Mouse (Mus musculus) c-Kit-positive CD71-positive TER-119-negative erythroid progenitor cells, embryonic 14.5 days (primary cell): Measurements from ENCODE around the gene Loxl3.

Experiments
- DNase-seq: peaks from one replicate; pipeline ENCODE4 v3.0.0-alpha.2; 2013; ENCODE audit warnings: low read depth

Gene Loxl3

DNA sequence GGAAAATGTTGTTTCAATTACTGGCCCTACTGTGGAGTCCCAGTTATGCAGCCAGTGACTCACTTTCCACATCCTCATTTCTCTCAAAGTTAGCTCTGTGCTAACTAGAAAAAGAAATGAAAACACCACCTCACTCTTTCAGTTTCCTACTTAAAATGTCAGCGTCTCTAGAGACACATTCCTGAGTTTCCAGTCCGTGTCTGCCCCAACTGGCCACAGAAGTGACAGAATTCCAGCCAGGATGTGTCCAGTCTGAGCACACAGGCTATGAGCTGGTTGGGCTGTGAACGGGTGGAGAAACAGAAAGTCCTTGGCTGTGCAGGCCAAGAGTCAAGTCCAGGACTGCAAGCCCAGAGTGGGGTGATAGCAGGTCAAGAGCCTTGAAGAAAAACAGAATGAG lies 16.8 kb upstream of the Loxl3 start:
- no peak for DNase-seq

DNA sequence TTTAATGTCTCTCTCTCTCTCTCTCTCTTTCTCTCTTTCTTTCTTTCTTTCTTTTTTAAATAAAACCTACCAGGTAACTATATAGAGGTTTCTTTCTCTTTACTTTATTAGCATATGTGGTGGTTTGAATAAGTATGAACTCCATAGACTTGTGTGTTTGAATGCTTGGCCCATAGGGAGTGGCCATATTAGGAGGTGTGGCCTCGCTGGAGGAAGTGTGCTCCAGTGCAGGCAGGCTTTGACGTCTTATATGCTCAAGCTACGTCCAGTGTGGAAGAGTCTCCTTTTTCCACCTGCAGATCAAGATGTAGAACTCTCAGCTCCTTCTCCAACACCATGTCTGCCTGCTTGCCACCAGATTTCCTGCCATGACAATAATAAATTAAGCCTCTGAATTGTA lies 14.9 kb upstream of the Loxl3 start:
- no peak for DNase-seq

DNA sequence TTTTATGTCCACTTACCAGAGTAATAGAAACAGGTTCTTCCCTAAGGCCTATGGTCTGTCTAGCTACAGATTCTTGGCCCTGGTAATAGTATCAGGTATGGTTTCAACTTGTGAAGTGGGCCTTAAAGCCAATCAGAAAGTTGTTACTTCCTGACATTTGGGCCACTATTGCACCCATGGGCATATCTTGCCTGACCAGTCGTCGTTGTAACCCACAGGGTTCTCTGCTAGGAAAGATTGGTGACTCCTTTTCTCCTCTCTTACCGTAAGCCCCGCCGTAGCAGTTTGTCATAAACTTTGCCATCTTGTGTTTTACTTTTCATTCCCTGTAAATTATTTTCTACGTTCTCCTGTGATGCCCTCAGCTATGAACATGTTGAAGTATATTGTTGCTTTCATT lies 13.9 kb upstream of the Loxl3 start:
- no peak for DNase-seq

DNA sequence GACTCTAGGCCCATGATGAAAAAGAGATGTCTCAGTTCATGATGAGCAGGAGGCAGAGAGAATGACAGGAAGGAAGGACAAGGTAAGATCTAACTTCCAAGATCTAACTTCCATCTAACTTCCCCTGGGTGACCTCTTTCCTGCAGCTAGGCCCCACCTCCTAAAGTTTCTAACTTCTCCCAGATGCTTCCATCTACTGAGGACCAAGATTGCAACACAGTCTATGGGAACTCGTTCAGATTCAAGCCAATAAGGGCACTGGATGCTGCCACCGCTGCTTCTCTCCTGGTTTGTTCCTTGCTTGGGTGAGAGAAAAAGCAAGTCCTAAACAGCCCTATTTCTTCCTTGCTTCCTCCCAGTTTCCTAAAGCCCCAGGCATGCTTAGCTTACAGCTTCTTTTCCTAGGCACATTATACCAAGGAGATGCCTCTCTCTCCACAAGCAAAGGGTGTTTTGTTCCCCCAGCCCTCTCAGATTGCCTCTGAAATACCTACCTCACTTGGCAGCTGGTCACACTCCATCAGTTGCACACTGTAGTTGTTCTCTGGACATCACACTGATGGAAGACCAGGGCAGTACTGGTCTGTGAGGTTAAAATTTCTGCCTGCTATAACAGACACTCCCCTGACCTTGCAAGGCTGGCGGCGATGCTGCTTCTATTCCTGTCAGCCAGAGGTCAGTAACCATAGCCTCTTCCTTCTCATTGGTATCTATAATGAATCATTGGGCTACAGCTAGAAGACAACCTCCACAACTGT lies 13.0 kb upstream of the Loxl3 start:
- DNase-seq: no peak

DNA sequence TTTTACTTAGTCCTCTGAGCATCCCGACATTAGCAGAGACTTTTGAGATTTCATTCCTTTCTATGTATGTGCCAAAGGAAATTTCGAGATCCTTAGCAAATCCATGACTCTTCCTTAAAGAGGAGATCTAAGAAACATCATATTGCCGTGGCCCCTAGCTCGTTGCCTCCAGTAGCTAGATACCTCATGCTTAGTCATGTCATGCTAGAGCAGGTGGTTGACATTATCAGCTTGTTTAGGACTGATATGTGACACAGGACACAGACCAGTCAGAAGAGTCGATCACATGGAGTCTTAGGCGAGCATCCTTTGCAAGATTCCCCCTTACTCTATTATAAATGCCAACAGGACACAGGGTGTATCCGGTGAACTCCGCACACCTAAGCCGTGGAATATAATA lies 11.0 kb upstream of the Loxl3 start:
- DNase-seq: no peak

DNA sequence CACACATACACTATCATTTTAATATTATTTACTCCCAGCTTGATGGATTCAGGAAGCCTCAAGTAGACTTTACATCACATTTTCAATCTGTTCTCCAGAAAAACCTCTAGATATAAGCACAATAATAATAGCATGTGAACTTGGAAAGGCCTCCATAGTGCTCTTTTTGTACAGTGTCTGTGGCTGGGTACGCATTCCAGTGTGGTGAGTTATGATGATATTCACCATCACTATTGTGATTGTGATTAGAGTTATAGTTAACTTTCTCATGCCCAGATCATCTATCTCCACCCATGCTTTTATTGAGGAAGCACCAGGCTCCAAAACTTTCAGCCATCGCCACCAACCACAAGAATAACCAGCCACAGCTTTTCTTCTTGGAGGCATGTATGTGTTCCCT lies 10.2 kb upstream of the Loxl3 start:
- no peak for DNase-seq

DNA sequence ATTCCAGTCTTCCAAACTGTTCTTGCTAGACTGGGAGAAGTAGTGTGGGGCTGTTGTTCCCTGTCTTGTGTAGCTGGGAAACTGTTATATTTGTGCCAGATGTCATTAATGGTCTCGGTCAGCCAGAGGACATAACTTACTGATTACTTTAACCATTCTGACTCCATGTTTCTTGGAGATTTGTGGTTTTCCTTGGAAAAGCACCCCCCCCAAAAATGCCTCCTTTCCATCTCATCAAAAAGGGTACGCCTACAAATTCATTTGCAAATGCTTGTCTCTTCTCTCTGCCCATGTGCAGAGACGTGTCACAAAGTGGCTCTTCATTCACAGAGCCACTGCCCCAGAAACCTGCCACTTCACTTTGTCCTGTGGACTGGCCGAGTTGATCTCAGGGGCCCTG lies 9.6 kb upstream of the Loxl3 start:
- DNase-seq: no peak

DNA sequence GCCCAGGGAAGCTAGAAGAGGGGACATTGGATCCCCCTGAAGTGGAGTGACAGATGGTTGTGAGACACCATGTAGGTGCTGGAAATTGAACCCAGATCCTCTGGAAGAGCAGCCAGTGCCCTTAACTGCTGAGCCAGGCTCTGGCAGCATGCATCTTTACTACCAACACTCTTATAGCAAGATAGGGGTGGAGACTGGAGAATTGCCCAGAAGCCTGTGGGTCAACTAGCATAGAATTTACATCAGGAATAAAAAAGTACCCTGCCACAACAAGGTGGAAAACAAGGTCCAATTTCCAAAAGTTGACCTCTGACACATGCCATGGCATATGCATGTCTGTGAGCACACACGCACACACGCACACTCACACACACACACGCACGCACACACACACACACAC lies 8.8 kb upstream of the Loxl3 start:
- DNase-seq: no peak

DNA sequence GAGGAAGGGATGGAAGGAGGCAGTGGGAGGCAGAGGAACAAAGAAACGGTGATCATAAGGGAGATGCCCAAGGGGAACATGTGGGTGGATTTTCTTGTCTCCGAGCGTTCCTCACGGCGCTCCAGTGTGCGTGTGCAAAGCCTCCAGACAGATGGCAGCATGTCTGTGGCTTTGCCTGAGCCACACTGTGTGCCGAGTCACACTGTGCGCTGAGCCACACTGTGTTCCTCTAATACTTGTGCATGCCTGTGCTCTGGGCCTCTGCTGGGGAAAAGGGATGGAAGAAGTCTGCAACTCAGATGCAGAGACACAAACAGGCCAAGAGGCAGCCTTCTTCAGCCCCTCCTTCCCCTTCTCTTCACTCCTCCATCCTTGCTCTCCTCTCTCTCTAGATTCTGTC lies 6.7 kb upstream of the Loxl3 start:
- DNase-seq: no peak

DNA sequence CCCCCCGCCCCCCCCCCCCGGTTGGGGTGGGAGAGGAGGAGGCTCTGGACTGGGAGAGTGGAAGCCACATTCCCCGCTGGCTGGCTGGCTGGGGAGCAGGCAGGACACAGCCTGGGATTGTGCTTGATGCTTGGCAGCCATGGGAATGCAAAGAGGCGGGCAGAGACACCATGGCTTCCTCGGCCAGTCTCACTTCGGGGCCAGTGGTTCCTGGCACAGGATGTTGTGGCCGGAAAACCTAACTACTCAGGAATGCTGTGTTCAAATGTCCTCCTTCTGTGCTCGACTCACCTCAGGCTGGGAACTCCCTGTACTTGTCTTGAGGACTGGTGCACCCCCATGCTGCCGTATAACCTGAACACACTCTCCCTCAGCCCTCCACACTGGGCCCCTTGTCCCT lies 6.3 kb upstream of the Loxl3 start:
- no peak for DNase-seq

DNA sequence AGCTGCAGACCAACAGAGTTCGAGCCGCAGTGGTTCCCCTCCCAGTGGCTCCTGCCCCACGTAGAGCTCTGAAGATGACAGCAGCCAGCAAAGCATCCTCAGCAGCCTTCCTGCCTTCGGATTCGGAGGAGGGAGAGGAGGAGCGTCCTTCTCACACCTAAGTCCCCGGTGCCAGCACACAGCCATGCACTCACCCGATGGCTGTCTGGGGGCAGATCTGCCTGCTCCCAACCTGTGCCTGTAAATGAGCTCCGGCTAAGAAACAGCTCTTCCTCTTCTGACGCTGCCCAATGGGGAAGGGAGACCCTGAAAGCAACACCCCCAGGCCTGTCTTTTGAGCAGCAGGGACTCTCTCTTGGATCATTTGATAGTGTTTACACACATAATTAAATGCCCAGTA lies 4.2 kb upstream of the Loxl3 start:
- no peak for DNase-seq

DNA sequence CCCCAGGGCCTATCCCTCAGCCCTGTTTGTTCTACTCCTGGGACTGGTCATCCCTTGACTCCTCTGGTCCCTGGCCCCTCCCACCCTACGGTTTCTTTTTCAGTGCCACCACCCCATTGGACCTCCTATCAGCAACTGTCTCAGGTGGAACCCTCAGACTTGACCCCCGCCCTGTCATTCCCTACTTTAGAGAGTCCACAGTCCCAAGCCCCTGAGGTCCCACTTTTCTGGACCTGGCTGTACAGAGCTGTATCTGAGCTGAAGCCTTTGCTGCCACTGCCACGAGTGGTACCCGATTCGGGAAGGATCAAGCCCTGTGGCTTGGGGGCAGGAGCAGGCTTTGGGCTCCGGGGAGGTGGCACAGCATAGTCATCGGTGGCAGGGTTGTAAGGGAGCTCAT lies 2.9 kb upstream of the Loxl3 start:
- no peak for DNase-seq

DNA sequence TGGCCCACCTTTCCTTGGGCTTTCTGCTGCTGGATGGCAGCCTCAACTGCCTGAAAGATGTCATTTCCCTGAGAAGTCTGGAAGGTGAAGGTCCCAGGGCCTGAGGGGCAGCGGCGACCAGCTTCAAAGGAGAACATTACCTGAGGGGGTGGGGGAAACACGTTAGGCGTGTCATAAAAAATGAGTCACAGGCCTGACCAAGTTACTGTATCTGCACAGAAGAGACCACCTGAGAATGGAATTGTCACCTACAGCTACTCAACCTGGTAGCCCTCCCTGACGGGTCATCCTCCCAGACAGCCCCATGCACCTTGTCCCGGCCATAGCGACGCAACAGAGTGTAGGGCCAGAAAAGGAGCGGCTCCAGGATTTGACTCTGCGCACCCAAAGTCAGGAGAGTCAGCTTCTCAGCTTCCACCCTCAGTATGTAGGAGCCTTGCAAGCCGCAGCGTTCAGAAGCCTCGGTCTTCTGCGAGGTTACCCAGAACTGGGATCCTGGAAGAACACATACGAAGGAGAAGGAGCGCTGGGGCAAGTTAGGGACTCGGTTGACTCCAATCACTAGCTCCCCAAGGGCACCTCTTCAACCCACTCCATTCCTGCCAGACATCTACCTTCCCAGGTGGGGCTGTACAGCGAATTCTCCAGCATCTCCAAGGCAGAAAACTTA lies 1.9 kb upstream of the Loxl3 start:
- DNase-seq: no peak

DNA sequence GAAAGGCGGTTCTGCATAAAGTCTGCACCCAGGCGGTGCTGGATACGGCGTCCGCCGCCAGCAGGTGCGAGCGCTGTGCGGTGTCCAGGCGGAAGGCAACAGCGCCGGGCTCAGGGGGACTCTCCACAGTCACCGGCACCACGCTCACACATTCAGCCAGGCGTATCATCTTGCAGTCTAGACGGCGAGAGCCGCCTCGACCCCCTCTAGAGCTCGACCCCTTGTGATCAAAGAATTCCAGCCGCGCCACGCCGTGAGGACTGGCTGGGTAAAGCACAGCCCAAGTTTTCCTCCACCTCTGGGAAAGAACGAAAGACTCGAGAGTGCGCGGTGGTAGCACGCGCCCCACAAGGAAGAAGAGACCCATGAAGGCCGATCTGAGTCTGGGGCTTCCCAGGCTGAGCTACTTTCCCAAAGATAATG lies 1.2 kb upstream of the Loxl3 start:
- no peak for DNase-seq

DNA sequence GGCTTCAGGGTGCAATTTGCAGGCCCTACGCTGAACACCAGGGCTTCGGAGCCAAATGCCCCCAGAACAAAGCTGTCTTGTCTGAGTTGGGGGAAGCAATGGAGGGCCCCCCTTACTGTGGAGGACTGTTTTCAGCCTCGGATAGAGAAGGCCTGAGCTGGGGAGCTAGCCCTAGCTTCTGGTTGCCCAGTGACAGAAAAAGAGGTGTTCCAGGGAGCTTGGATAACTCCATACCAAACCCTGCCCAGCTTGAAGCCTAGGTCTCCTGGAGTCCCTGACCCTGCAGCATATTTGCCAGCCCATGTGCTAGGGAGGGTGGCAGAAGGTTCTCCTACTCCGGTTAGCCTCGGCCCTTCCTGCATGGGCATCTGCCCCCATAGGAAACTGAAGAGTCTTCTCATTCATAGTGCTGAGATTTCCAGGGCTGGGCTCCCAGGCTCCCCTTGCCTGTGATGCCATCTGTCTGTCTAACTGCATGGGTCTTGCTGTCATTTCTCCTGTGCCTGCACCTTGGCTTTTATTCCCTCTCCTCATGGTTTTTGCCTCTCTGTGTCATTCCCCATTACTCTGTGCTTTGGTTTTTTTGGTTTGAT lies 586 bp downstream of the Loxl3 start:
- DNase-seq: no peak

DNA sequence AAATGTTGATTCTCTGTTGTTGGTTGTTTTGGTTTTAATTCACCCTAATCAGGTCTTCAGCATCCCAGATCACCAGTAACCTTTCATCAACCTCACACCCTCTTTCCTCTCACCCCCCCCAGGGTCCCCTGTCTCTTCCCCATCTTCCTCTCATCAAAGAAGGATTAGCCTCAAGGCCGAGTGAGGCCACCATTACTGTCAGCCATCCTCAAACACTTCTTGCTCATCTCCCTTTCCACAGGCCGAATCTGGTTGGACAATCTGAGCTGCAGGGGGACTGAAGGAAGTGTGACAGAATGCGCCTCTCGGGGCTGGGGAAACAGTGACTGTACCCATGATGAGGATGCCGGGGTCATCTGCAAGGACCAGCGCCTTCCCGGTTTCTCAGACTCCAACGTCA lies 3.2 kb downstream of the Loxl3 start:
- DNase-seq: no peak

DNA sequence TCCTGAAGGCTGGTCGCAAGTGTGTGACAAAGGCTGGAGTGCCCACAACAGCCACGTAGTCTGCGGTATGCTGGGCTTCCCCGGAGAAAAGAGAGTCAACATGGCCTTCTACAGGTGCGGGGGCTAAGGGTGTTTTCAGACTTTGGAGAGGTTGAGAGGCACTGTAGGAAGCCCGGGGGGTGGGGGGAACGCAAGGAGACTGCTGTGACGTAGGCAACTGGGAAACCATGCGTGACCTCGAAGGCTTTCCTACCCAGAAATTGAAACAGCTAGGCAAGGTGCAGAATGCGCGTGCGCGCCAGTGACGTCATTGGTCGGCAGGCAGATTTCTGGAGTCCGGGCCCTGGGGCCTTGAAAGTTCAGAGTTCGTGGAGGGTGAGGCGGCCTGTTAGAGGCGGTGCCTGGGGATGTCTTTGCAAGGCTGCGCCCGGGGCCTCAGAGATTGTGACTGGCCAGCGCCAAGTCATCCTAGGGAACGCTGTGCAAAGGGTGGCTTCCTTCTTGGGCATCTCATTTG lies 4.6 kb downstream of the Loxl3 start:
- peak; percentile 74 for DNase-seq

DNA sequence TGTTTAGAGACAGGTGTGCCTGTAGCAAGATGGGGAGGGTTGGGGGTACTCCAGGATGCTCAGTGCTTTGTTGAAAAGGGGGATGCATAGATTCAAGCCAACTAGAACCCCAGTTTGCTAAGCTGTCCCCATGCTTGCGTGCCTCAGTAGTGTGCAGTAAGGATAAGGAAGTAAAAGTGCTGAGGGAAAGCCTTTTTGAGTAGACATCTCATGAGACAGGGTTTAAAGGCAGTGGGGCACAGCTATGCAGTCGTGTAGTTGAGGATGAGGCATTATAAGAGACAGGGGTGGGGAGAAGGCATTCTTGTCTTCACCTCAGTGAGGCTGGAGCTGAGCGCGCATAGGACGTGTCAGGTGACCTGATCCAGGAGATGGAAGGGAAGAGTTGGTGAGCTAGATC lies 6.6 kb downstream of the Loxl3 start:
- DNase-seq: no peak

DNA sequence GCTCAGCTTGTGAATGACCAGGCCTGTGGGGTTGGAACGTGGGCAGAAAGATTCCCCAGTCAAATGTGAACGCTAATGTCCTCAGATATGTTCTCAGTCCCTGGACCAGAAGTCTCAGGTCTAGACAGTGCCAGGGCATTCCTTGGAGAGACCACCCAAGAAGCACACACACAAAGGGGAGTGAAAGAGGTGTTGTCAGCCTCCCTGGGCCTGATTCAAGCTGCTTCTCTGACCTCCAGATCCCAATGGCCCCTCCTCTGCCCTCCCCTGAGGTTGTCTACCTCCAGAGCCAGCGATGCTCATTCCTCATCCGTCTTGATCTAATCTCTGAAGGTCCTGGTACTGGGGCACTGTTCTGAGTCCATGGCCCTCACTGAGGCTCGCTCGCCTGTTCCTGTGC lies 9.6 kb downstream of the Loxl3 start:
- no peak for DNase-seq

DNA sequence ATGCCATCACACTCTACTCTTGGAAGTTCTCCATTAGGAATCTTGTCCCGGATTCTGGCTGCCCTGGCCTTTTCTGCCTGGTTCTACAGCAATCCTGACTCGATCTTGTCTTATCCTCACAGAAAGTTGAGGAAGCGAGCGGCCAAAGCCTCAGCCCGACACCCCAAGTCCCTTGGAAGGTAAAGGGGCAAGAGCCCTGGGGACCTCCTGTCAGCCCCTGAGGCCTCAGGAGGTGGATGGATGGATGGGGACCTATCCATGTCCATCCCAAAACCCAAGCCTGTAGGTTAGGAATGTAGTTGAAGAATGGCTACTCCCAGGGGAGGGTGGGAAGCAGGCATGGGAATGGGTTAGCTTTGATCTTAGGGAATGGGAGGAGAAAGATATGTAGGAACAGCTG lies 10.0 kb downstream of the Loxl3 start:
- no peak for DNase-seq

DNA sequence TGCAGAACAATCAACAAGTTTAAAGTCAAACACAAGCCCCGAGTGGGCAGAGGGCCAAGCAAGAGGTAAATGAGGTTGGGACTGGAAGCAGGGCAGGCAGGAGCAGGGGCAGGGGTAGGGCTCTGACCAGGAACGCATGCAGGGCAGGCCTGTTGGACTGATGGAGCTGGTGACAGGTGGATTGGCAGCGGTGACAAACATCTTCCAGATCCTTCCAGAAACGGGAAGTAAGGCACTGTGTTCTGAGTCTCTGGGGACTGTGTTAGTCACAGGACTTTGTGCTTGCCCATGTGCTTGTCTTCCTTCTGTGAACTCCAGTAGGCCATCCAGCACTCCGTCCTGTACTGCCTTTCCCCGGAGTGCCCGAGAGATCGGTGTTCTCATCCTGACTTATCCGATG lies 10.8 kb downstream of the Loxl3 start:
- no peak for DNase-seq

DNA sequence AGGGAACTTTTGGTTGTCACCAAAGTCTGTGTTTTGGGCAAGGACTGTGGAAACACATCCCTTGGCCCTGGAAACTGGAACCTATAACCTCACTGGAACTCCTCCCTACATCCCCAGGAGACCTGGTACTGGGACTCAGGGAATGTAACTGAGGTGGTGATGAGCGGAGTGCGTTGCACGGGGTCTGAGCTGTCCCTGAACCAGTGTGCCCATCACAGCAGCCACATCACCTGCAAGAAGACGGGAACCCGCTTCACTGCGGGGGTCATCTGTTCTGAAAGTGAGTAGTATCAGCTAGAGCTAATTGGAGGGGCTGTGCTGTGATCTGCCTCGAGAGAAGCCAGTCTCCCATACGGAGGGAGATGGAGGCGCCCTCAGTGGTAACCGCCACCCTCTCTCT lies 15.4 kb downstream of the Loxl3 start:
- DNase-seq: no peak

DNA sequence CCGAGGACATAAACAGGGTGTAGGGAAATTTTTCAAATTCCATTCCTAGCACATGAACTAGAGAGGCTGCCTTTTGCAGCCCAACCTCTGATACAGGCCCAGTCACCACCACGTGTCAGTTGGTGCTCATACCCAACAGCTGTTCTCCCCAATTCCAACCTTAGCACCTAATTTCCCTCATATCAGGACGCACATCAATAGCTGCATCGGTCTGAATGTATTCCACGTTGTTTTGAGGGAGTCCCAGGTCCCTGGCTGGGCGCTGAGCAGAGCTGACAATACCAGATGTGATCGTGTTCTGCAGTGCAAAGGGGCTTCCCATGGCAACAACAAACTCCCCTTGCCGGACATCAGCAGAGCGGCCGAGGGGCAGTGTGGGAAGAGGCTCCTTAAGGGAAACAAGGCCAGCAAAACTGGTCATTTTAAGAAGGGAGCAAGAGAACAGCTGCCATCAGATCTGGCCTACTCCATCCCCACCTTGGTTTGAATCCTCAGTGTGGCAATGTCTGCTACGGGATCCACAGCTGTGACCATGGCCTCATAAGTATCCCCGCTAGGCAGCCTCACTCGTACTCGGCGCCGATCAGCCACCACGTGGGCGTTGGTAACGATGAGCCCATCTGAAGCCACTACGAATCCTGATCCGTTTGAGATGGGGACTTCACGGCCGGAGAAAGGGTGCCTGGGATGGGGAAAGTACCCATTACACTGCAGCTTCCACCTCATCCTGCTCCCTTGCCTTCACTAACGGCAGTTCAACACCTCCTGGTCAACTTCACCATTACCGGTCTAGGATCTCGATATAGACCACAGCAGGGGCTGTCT lies 19.4 kb downstream of the Loxl3 start:
- DNase-seq: peak; percentile 45
